Mouse (Mus musculus) megakaryocyte, adult 5-6 weeks (primary cell): ENCODE measurements around the gene Krt83. TPM values are rescaled to one million over a fixed set of nuclear protein-coding genes. Genes with fewer than 3 reads are reported as not detected.
A peak's percentile ranks its signal among the peaks of the same experiment; 100 is the strongest.

Experiments
- ATAC-seq: 2 replicates; pipeline ENCODE4 v1.8.0; 2016; ENCODE audit warnings: mild to moderate bottlenecking, inconsistent platforms; ENCODE audit not compliant: poor library complexity, severe bottlenecking
- total RNA-seq, 2 experiments: library from RNA; stranded (forward) in 1 of 2; stranded (reverse) in 1 of 2; fragments of 153-499, 151-499 nt in 1 of 2; fragments of 221-1000, 200-1000 nt in 1 of 2; gene quantifications; 2 replicates each; pipeline versions ENCODE4 v1.2.3 to v1.2.4; 2015 to 2017

Krt83 gene
- total RNA-seq, 2 experiments from 2014 or later = 1.1 to 1.5 TPM

DNA sequence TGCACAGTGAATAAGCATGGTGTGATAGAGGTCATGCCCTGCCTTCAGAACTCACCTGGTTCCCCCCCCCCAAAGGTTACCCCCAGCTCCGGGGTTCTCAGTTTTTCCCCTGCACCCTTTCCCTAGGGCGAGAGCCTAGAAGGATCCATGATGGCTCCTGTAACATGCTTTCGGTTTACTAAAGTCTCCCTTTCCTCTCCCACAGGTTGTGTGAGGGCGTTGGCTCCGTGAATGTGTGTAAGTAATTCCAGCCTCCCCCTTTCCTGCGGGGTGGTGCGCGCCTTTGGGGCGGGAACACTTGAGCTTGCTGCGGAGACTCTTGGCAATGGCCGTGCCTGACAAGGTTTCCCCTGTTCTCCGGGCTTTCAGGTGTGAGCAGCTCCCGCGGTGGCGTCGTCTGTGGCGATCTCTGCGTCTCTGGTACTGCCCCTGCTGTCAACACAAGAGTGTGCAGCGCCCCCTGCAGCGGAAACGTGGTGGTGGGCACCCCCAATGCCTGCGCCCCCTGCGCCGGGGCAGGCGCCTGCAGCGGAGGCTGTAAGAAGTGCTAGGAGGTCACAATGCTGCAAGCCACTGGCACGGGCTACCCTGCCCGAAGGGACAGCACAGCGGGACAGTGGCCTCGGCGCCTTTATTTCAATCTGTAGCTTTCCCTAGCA lies 12.2 kb downstream of the Krt83 start:
- peak; percentile 62 for ATAC-seq

- ATAC-seq = no peak
These were observed 18.3 kb downstream of the Krt83 start, which contains the start of gene Krt86 for GRCm38 (mm10) chr15:101472952-101473528. Krt86 (plus strand) TSS chr15:101473478.

GRCm38 (mm10) chr15:101469093-101469492 lies 22.2 kb downstream of the Krt83 start:
- peak; percentile 96 for ATAC-seq

DNA sequence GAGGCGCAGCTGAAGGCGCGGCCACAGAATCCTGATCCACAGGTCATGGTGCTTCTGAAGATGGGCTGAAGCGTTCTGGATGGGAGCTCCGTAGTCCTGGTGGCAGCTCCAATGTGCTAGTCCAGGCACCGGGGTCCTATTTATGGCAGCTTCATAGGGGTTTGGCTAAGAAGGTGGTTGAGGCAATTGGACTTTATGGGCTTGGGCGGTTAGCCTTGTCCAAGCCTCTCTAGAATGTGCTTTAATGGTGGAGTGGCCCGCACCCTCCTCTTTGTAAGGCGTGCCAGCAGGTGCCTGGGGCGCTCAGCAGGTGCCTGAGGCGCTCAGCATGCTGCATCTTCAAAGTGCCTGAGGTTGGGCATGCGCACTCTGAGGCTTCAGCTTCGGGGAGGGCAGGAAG lies 27.7 kb downstream of the Krt83 start, which contains the start of gene Krt81:
Gene Krt81 (minus strand): TSS at position 101 of the 400 bp plus-strand sequence.
- no peak for ATAC-seq

GRCm38 (mm10) chr15:101459283-101459682 lies 32.0 kb downstream of the Krt83 start:
- peak; percentile 59 for ATAC-seq

- ATAC-seq = no peak
These were observed 32.9 kb downstream of the Krt83 start for GRCm38 (mm10) chr15:101458361-101458930.

GRCm38 (mm10) chr15:101455891-101456290 lies 35.4 kb downstream of the Krt83 start:
- no peak for ATAC-seq

DNA sequence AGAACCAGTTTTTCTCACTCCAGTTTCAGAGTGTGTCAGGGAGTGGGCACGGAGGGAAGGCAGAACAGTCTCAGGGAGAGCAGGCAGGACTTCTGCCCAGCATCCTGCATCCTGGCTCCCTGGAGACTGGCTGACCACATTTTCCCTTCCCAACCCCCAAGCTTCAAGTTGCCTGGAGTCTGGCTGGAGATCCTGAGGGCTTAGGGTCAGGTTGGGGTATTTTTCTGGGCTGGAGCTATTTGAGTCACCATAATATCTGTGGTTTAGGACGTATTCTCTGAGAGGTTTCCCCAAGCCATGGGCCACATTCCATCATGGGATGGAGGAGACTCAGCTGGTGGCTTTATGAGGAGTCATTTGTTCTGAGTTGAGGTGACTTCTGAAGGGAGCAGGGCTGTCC lies 36.0 kb downstream of the Krt83 start:
- ATAC-seq = no peak

- no peak for ATAC-seq
These were observed 36.5 kb downstream of the Krt83 start for GRCm38 (mm10) chr15:101454774-101455173.

DNA sequence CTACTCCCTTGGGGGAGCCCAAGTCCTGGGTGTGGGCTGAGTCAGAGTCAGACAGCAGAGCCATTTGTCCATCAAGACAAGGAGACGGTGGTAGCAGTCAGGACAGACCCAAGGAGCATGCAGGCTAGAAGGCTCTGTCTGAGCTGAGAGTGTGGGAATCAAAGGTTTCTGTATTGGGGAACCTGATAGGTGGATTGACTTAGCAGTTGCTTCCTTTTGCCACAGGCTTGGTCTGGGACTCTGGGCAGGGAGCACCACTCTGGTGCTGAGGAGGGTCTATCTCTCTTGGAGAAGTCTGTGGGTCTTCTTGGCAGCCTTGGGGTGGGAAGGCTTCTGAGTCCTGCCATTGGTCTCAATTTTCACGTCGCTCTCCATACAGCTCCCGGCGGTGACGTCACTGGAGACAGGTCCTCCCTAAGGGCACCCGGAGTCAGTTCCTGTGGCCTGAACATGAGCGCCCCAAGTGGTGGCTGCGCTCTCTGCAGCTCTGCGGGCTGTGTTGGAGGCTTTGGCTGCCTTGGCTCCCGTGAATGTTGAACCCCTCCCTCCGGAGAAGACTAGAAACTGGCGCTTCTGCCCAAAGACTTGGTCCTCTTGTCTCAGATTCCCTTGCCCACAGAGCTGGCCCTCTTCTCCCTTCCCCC lies 38.1 kb downstream of the Krt83 start:
- peak; percentile 94 for ATAC-seq

- ATAC-seq = no peak
These were observed 43.9 kb downstream of the Krt83 start, which contains the start of gene Krt88 for GRCm38 (mm10) chr15:101447444-101447843. Krt88 (plus strand) TSS chr15:101447744.

DNA sequence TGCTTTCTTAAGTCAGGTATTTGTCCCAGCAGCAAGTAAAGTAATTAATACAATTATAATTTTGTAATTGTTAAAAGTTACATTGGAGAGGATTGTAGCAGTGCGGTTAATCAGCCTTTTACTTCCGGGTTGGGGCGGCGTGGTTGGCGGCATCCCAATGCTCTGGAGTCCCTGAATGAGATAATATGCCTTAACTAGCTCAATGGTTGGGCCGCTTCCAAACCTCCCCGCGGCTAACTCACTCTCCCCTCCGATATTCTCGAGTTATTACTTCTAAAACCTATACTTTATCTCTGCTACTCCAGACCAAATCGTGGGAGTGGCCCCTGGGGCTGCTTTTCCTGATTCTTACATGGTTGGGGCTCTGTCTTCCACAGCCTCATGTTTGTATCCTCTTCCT lies 44.7 kb downstream of the Krt83 start:
- no peak for ATAC-seq

- ATAC-seq = no peak
These were observed 50.5 kb downstream of the Krt83 start for GRCm38 (mm10) chr15:101440837-101441236.

DNA sequence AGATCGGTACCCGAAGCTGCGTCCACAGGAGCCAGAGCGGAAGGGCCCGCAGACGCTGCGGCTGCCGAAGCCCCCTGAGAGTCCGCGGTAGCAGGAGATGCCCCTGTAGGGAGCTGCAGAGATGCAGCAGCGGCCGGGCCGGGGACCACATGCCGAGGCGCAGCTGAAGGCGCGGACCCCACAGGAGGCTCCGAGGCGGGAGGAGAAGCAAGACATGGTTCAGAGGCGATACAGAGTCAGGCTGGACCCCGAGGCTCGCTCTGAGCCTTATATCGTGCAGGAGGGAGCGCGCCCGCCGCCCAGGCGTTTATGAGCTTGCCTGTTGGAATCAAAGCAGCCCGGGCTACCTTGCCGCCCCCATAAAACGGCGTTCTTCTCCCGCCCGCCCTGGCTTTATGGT lies 52.8 kb downstream of the Krt83 start, which contains the start of gene Krt87:
Gene Krt87 (minus strand): TSS at position 250 of the 400 bp plus-strand sequence.
- no peak for ATAC-seq

DNA sequence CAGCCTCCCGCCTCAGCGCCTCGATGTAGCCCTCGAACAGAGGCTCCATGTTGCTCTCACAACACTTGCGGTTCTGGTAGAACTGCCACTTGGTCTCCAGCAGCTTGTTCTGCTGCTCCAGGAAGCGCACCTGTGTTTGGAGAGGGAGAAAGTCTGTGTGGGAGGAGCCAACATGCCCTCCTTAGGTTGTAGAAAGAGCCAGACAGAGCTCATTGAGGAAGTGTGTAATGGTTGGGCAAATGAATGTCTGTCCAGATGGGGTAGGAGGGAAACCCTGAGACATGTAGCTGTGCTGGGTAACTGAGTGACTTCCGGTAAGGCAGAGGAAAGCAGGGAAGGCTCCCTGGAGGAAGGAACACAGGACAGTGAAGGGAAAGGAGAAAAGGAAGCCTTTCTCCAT lies 54.7 kb downstream of the Krt83 start:
- ATAC-seq = no peak

Other genes starting within 250 kb of the Krt83 start
- 42.1 and 45.0 TPM in 2 replicates for gene Nr4a1, start 237.2 kb downstream of the Krt83 start, total RNA-seq (2015)
- 37.0 TPM in 2 replicates for gene Nr4a1, start 237.2 kb downstream of the Krt83 start, total RNA-seq (2017)
- gene Atg101, start 207.2 kb downstream of the Krt83 start, total RNA-seq (2015) = 8.2 and 12.1 TPM in 2 replicates
- 53.3 and 58.0 TPM in 2 replicates for gene Atg101, start 207.2 kb downstream of the Krt83 start, total RNA-seq (2017)
- not detected in 2 replicates for gene 6030408B16Rik, start 198.3 kb downstream of the Krt83 start, total RNA-seq (2015)
- gene 6030408B16Rik, start 198.3 kb downstream of the Krt83 start, total RNA-seq (2017) = not detected in 2 replicates
- 44.3 and 45.8 TPM in 2 replicates for gene Krt80, start 121.3 kb downstream of the Krt83 start, total RNA-seq (2015)
- gene Krt80, start 121.3 kb downstream of the Krt83 start, total RNA-seq (2017) = 31.7 and 37.8 TPM in 2 replicates
- 0.85 and 1.1 TPM in 2 replicates for gene Krt7, start 80.5 kb downstream of the Krt83 start, total RNA-seq (2015)
- 1.5 and 2.8 TPM in 2 replicates for gene Krt7, start 80.5 kb downstream of the Krt83 start, total RNA-seq (2017)
- not detected in 2 replicates for gene Krt87, start 52.7 kb downstream of the Krt83 start, total RNA-seq (2015)
- gene Krt87, start 52.7 kb downstream of the Krt83 start, total RNA-seq (2017) = not detected in 2 replicates
- not detected in 2 replicates for gene Krt88, start 43.8 kb downstream of the Krt83 start, total RNA-seq (2015)
- gene Krt88, start 43.8 kb downstream of the Krt83 start, total RNA-seq (2017) = not detected in 2 replicates
- 0.18 TPM in 1 of 2 replicates, not detected in the other for gene Krt81, start 27.8 kb downstream of the Krt83 start, total RNA-seq (2015)
- gene Krt81, start 27.8 kb downstream of the Krt83 start, total RNA-seq (2017) = not detected in 2 replicates
- gene Krt86, start 18.0 kb downstream of the Krt83 start, total RNA-seq (2015) = 0.33 and 1.4 TPM in 2 replicates
- 0.59 and 0.81 TPM in 2 replicates for gene Krt86, start 18.0 kb downstream of the Krt83 start, total RNA-seq (2017)
- not detected in 2 replicates for gene Gm49425, start 25.7 kb upstream of the Krt83 start, total RNA-seq (2015)
- not detected in 2 replicates for gene Gm49425, start 25.7 kb upstream of the Krt83 start, total RNA-seq (2017)
- not detected in 2 replicates for gene Krt84, start 41.3 kb upstream of the Krt83 start, total RNA-seq (2015)
- gene Krt84, start 41.3 kb upstream of the Krt83 start, total RNA-seq (2017) = not detected in 2 replicates
- not detected in 2 replicates for gene Krt82, start 59.2 kb upstream of the Krt83 start, total RNA-seq (2015)
- gene Krt82, start 59.2 kb upstream of the Krt83 start, total RNA-seq (2017) = not detected in 2 replicates
- not detected in 2 replicates for gene Krt90, start 71.4 kb upstream of the Krt83 start, total RNA-seq (2015)
- not detected in 2 replicates for gene Krt90, start 71.4 kb upstream of the Krt83 start, total RNA-seq (2017)
- gene Krt75, start 82.4 kb upstream of the Krt83 start, total RNA-seq (2015) = not detected in 2 replicates
- gene Krt75, start 82.4 kb upstream of the Krt83 start, total RNA-seq (2017) = not detected in 2 replicates
- gene Gm5414, start 136.7 kb upstream of the Krt83 start, total RNA-seq (2015) = not detected in 2 replicates
- gene Gm5414, start 136.7 kb upstream of the Krt83 start, total RNA-seq (2017) = not detected in 2 replicates
- gene Gm5478, start 155.9 kb upstream of the Krt83 start, total RNA-seq (2015) = not detected in 2 replicates
- not detected in 2 replicates for gene Gm5478, start 155.9 kb upstream of the Krt83 start, total RNA-seq (2017)
- gene Krt6b, start 188.8 kb upstream of the Krt83 start, total RNA-seq (2015) = not detected in 2 replicates
- not detected in 2 replicates for gene Krt6b, start 188.8 kb upstream of the Krt83 start, total RNA-seq (2017)
- gene Krt6a, start 202.8 kb upstream of the Krt83 start, total RNA-seq (2015) = not detected in 2 replicates
- not detected in 2 replicates for gene Krt6a, start 202.8 kb upstream of the Krt83 start, total RNA-seq (2017)
- not detected in 2 replicates for gene Krt5, start 221.4 kb upstream of the Krt83 start, total RNA-seq (2015)
- not detected in 2 replicates for gene Krt5, start 221.4 kb upstream of the Krt83 start, total RNA-seq (2017)